Mouse (Mus musculus) CD4-positive, CD25-positive, alpha-beta regulatory T cell, adult 2 months (primary cell): ENCODE measurements around the gene Tmem274.

Source experiments
- DNase-seq: peaks from one replicate; pipeline ENCODE4 v3.0.0-alpha.2; 2012; ENCODE audit warnings: low read depth, low spot score

Gene Tmem274

GRCm38 (mm10) chr4:149525170-149525569 lies 48.0 kb downstream of the Tmem274 start:
- DNase-seq = no peak

DNA sequence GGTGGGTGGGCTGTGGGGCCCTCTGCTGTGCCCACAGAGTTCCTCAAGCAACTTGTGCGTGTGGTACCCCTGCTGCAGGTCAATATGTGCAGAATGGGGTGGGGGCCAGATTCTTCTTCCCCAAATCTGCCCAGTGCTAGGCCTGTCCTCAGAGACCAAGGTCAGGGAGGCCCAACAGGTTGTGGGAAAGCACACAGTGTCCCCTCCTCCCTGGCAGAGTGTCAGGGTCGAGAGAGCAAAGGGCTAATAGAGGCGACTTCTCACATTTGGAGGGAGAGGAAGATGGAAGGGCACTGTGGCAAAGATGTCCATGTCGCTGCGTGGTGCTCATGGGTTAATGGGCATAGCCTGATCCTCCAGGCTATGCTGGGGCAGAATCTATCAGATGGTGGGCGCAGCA lies 48.6 kb downstream of the Tmem274 start:
- DNase-seq = no peak

GRCm38 (mm10) chr4:149526330-149526729 lies 49.2 kb downstream of the Tmem274 start:
- no peak for DNase-seq

GRCm38 (mm10) chr4:149527621-149528354 lies 50.6 kb downstream of the Tmem274 start:
- DNase-seq = no peak

GRCm38 (mm10) chr4:149529691-149530090 lies 52.5 kb downstream of the Tmem274 start:
- no peak for DNase-seq
